Mouse (Mus musculus) kidney, postnatal 0 days (tissue): Measurements from ENCODE around the gene Efna1. TPM values are rescaled to one million over a fixed set of nuclear protein-coding genes. Genes with fewer than 3 reads are reported as not detected.

Source experiments
- ATAC-seq: fragments of 200-750 bp; cut with Nextera tagmentation; replicated peaks from 2 replicates; pipeline ENCODE4 v1.8.0; 2017; ENCODE audit warnings: low read depth, moderate number of reproducible peaks, moderate TSS enrichment, moderate library complexity; ENCODE audit not compliant: low FRiP score
- DNase-seq: peaks from one replicate; pipeline ENCODE4 v3.0.0-alpha.2; 2016; ENCODE audit warnings: low spot score
- H3K27ac ChIP-seq: fragments of 300-500 bp; sonication (generic); 2 replicates; pipeline ENCODE4 v1.5.1; 2014; ENCODE audit warnings: mild to moderate bottlenecking
- H3K27me3 ChIP-seq: fragments of 300-500 bp; sonication (generic); 2 replicates; pipeline ENCODE4 v1.6.1; 2014; ENCODE audit warnings: low read length, mixed read lengths; ENCODE audit not compliant: insufficient read depth
- H3K36me3 ChIP-seq: fragments of 300-500 bp; sonication (generic); 2 replicates; pipeline ENCODE4 v1.6.1; 2014; ENCODE audit warnings: low read length, mixed read lengths; ENCODE audit not compliant: insufficient read depth
- H3K4me1 ChIP-seq: fragments of 300-500 bp; sonication (generic); replicated peaks from 2 replicates; pipeline ENCODE4 v1.6.1; 2014; ENCODE audit warnings: antibody characterized with exemption, low read length, mixed read lengths; ENCODE audit not compliant: insufficient read depth
- H3K4me2 ChIP-seq: fragments of 300-500 bp; sonication (generic); 2 replicates; pipeline ENCODE4 v1.6.1; 2014; ENCODE audit warnings: mild to moderate bottlenecking, low read length, moderate library complexity, mixed read lengths
- H3K4me3 ChIP-seq: fragments of 300-500 bp; sonication (generic); replicated peaks from 2 replicates; pipeline ENCODE4 v1.5.1; 2014; ENCODE audit warnings: low read depth, low read length
- H3K9ac ChIP-seq: fragments of 300-500 bp; sonication (generic); 2 replicates; pipeline ENCODE4 v1.6.1; 2014; ENCODE audit warnings: low read depth, low read length
- H3K9me3 ChIP-seq: fragments of 300-500 bp; sonication (generic); replicated peaks from 2 replicates; pipeline ENCODE4 v1.6.1; 2016; ENCODE audit warnings: low read length, inconsistent platforms, mixed read lengths
- CTCF ChIP-seq: IDR thresholded peaks from 2 replicates; pipeline ENCODE4 v1.5.1; 2016; ENCODE audit warnings: antibody characterized with exemption, low read depth, mild to moderate bottlenecking, moderate library complexity
- WGBS: fragments of 180-500 bp; shearing (Covaris S2); extraction: QIAGEN DNeasy Blood & Tissue Kit; methylation state at CpG from one replicate; pipeline ENCODE4 v1.1.7; 2014; 5-methylcytosine and 5-hydroxymethylcytosine counted together
- polyA plus RNA-seq: library from polyadenylated mRNA; unstranded; fragments of >200 nt; fragmentation: Nextera tagmentation; extraction: Ambion mirVana; gene quantifications from 2 replicates; pipeline ENCODE4 v1.2.1, GENCODE M21; 2015

Gene Efna1
- polyA plus RNA-seq, result 79.5 and 83.5 TPM in 2 replicates

GRCm38 (mm10) chr3:89280606-89281511 is at the start of gene Efna1:
Gene Efna1 (minus strand): TSS chr3:89281142.
- peak; percentile 60 for ATAC-seq
- WGBS, result under 1% methylated on average over 52 of the region's 52 CpGs

GRCm38 (mm10) chr3:89330346-89330745 is 49.4 kb upstream of the Efna1 start:
- H3K27ac ChIP-seq, result no peak overlapping the region
- 55% methylated on average over 3 of the region's 3 CpGs for WGBS
- no peak overlapping the region for H3K4me3 ChIP-seq
- TF ChIP-seq CTCF, result no peak
- H3K9ac ChIP-seq, result no peak overlapping the region
- no peaks in the 10 kb centered on the region for H3K27me3 ChIP-seq
- ATAC-seq, result no peak
- no peak overlapping the region for H3K4me2 ChIP-seq
- peaks cover 5% of the 10 kb centered on the region; the same call in 1 of the 2 replicates for H3K4me1 ChIP-seq
- DNase-seq, result no peak
- H3K36me3 ChIP-seq, result peaks cover 12% of the 10 kb centered on the region; the same call in 1 of the 2 replicates
- no peaks in the 10 kb centered on the region for H3K9me3 ChIP-seq

More at GRCm38 (mm10) chr3:89280606-89281511, at the start of gene Efna1:
- no peaks in the 10 kb centered on the region for H3K27me3 ChIP-seq
- peak within 1 kb of the TSS; percentile 77 for H3K9ac ChIP-seq
- peak within 1 kb of the TSS; percentile 85 for H3K4me2 ChIP-seq
- no peak for TF ChIP-seq CTCF
- peak within 1 kb of the TSS; percentile 70 for H3K4me3 ChIP-seq
- H3K4me1 ChIP-seq, result peaks cover 16% of the 10 kb centered on the region
- peak; percentile 86 for DNase-seq
- H3K27ac ChIP-seq, result peak within 1 kb of the TSS; percentile 96
- no peaks in the 10 kb centered on the region for H3K9me3 ChIP-seq
- H3K36me3 ChIP-seq, result peaks cover 3% of the 10 kb centered on the region

- Histone ChIP-seq H3K9ac (no peak overlapping the region), H3K4me3 (no peak overlapping the region), H3K4me2 (no peak overlapping the region), H3K36me3 (peaks cover under 1% of the 10 kb centered on the region; the same call in 1 of the 2 replicates), H3K27me3 (no peaks in the 10 kb centered on the region), H3K9me3 (no peaks in the 10 kb centered on the region), H3K4me1 (peaks cover 5% of the 10 kb centered on the region; the same call in 1 of the 2 replicates), H3K27ac (no peak overlapping the region)
- ATAC-seq (no peak), DNase-seq (peak; percentile 7)
- 34% methylated on average over 4 of the region's 4 CpGs for WGBS
- no peak for TF ChIP-seq CTCF
These were observed 47.7 kb upstream of the Efna1 start for GRCm38 (mm10) chr3:89328623-89329022.

- 16% methylated on average over 9 of the region's 9 CpGs for WGBS
- Histone ChIP-seq H3K27me3 (no peaks in the 10 kb centered on the region), H3K36me3 (no peaks in the 10 kb centered on the region), H3K9ac (no peak overlapping the region), H3K4me3 (no peak overlapping the region), H3K4me1 (0 out of 2 replicates have a peak, but pooled peaks cover 5% of the 10 kb centered on the region), H3K27ac (no peak overlapping the region), H3K4me2 (no peak overlapping the region), H3K9me3 (no peaks in the 10 kb centered on the region)
- TF ChIP-seq CTCF, result no peak
- ATAC-seq (no peak), DNase-seq (peak; percentile 16)
These were observed 46.5 kb upstream of the Efna1 start for GRCm38 (mm10) chr3:89327371-89327870.

- TF ChIP-seq CTCF, result no peak
- H3K4me2 ChIP-seq, result no peak overlapping the region
- H3K36me3 ChIP-seq, result no peaks in the 10 kb centered on the region
- 93% methylated on average over 8 of the region's 8 CpGs for WGBS
- no peak overlapping the region for H3K9ac ChIP-seq
- H3K4me1 ChIP-seq, result peaks cover 17% of the 10 kb centered on the region; the same call in 1 of the 2 replicates
- no peaks in the 10 kb centered on the region for H3K9me3 ChIP-seq
- DNase-seq, result no peak
- ATAC-seq, result no peak
- H3K27ac ChIP-seq, result no peak overlapping the region
- H3K4me3 ChIP-seq, result no peak overlapping the region
- 0 out of 2 replicates have a peak, but pooled peaks cover 4% of the 10 kb centered on the region for H3K27me3 ChIP-seq
These were observed 44.9 kb upstream of the Efna1 start for GRCm38 (mm10) chr3:89325882-89326281.

- H3K4me3 ChIP-seq, result peak within 1 kb of the TSS; percentile 46
- no peak for TF ChIP-seq CTCF
- ATAC-seq, result peak; percentile 11; the same call in 1 of the 2 replicates
- under 1% methylated on average over 49 of the region's 53 CpGs for WGBS
- H3K9ac ChIP-seq, result peak within 1 kb of the TSS; percentile 58
- no peaks in the 10 kb centered on the region for H3K36me3 ChIP-seq
- peaks cover 33% of the 10 kb centered on the region for H3K4me1 ChIP-seq
- H3K9me3 ChIP-seq, result no peaks in the 10 kb centered on the region
- no peak within 1 kb of the TSS for H3K27ac ChIP-seq
- peaks cover 17% of the 10 kb centered on the region; the same call in 1 of the 2 replicates for H3K27me3 ChIP-seq
- H3K4me2 ChIP-seq, result peak within 1 kb of the TSS; percentile 94
- DNase-seq, result peak; percentile 82
These were observed 41.7 kb upstream of the Efna1 start, which contains the start of gene Efna3 for GRCm38 (mm10) chr3:89322514-89323165. Gene Efna3 (minus strand): TSS chr3:89322965.
